Mouse (Mus musculus) ES-E14 (cell line): ENCODE data around the gene Pcgf3. TPM values are rescaled to one million over a fixed set of nuclear protein-coding genes. Genes with fewer than 3 reads are reported as not detected.

Source experiments
- DNase-seq: peaks from one replicate; pipeline ENCODE4 v3.0.0-alpha.2; 2013; ENCODE audit warnings: low read depth, low spot score
- H3K27ac ChIP-seq: 2 replicates; pipeline ENCODE4 v1.5.1; 2012; ENCODE audit warnings: low read depth, mild to moderate bottlenecking, low read length, moderate library complexity, mixed read lengths; ENCODE audit not compliant: poor library complexity, insufficient read depth, severe bottlenecking
- H3K36me3 ChIP-seq: 2 replicates; pipeline ENCODE4 v1.6.1; 2012; ENCODE audit warnings: mild to moderate bottlenecking, low read length, moderate library complexity, mixed read lengths; ENCODE audit not compliant: control insufficient read depth, poor library complexity, insufficient read depth, severe bottlenecking
- H3K4me1 ChIP-seq, 2 experiments: fragments of 150-350 bp in 1 of 2; sonication (generic) in 1 of 2; 2 replicates each; pipeline ENCODE4 v1.6.1; 2012; ENCODE audit warnings: low read length in 2 of 2, mild to moderate bottlenecking in 1 of 2, mixed read lengths in 1 of 2; ENCODE audit not compliant: control insufficient read depth in 2 of 2, insufficient read depth in 2 of 2, poor library complexity in 1 of 2
- H3K4me3 ChIP-seq, 2 experiments: fragments of 150-350 bp in 1 of 2; sonication (generic) in 1 of 2; 2 replicates each; pipeline ENCODE4 v1.5.1; 2012; ENCODE audit warnings: low read length in 2 of 2, low read depth in 1 of 2, mild to moderate bottlenecking in 1 of 2, mixed read lengths in 1 of 2; ENCODE audit not compliant: insufficient read depth in 1 of 2, poor library complexity in 1 of 2, severe bottlenecking in 1 of 2
- H3K9ac ChIP-seq: 2 replicates; pipeline ENCODE4 v1.6.1; 2012; ENCODE audit warnings: low read depth, mild to moderate bottlenecking, low read length, mixed read lengths; ENCODE audit not compliant: poor library complexity, insufficient read depth, severe bottlenecking
- H3K9me3 ChIP-seq: fragments of 150-350 bp; sonication (generic); 2 replicates; pipeline ENCODE4 v1.6.1; 2012; ENCODE audit warnings: low read depth, mild to moderate bottlenecking, low read length; ENCODE audit not compliant: control insufficient read depth, insufficient read depth
- CHD2 ChIP-seq: IDR thresholded peaks from 2 replicates; pipeline ENCODE4 v1.6.1; 2014; ENCODE audit warnings: mild to moderate bottlenecking, low read depth, low read length, inconsistent platforms
- HCFC1 ChIP-seq: IDR thresholded peaks from 2 replicates; pipeline ENCODE4 v1.6.1; 2012; ENCODE audit warnings: low read length, inconsistent platforms, borderline replicate concordance; ENCODE audit not compliant: insufficient read depth
- MAFK ChIP-seq: IDR thresholded peaks from 2 replicates; pipeline ENCODE4 v1.6.1; 2014; ENCODE audit warnings: mild to moderate bottlenecking, low read depth, low read length, inconsistent platforms; ENCODE audit not compliant: insufficient read depth
- ZC3H11A ChIP-seq: IDR thresholded peaks from 2 replicates; pipeline ENCODE4 v1.6.1; 2012; ENCODE audit warnings: low read depth, mild to moderate bottlenecking, inconsistent platforms, low read length, borderline replicate concordance
- ZNF384 ChIP-seq: IDR thresholded peaks from 2 replicates; pipeline ENCODE4 v1.6.1; 2012; ENCODE audit warnings: low read depth, low read length, inconsistent platforms
- in situ Hi-C, 2 experiments: fragments of 600-800 bp; cut with MboI; formaldehyde crosslinking; loops; one replicate each; pipeline ENCODE4 v1.15.1; 2025; ENCODE audit warnings: low sequenced_read_pairs in 2 of 2, inconsistent platforms in 1 of 2; ENCODE audit not compliant: unreplicated experiment in 2 of 2
- total RNA-seq: library from RNA; depleted of rRNA; stranded (reverse); fragments of 300-350 nt; gene quantifications from 2 replicates; pipeline ENCODE4 v1.2.3, GENCODE M21; 2012

Gene Pcgf3
- total RNA-seq, 1 experiment = 29.1 TPM

DNA sequence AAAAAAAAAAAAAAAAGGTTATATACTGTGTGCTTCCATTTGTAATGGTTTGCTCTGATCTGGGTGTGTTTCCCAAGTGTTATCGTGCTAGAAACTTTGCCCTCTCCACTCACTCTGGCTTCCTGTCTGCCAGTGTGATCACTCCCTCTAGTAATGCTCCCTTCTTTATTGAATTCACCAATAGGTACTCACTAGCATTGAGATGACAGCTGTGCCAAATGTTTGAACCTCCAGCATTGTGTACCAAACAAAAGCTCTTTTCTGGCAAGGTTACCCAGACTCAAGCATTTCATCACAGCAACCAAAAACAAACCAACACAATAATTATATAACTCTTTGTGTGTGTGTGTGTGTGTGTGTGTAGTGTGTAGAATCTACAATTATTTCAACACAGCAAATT lies 9.4 kb upstream of the Pcgf3 start:
- no peak for DNase-seq
- Histone ChIP-seq H3K4me3 (no peak overlapping the region), H3K9me3 (no peaks in the 10 kb centered on the region), H3K36me3 (no peaks in the 10 kb centered on the region), H3K27ac (no peak overlapping the region), H3K4me1 (peaks cover 2 to 6% of the 10 kb centered on the region in 2 experiments; a peak in 1 of 4 replicates), H3K9ac (no peak overlapping the region)
- in situ Hi-C loops = no loop called here
- TF ChIP-seq MAFK = no peak
- no peak for TF ChIP-seq CHD2
- no peak for TF ChIP-seq ZC3H11A
- TF ChIP-seq ZNF384 = no peak
- TF ChIP-seq HCFC1 = no peak

DNA sequence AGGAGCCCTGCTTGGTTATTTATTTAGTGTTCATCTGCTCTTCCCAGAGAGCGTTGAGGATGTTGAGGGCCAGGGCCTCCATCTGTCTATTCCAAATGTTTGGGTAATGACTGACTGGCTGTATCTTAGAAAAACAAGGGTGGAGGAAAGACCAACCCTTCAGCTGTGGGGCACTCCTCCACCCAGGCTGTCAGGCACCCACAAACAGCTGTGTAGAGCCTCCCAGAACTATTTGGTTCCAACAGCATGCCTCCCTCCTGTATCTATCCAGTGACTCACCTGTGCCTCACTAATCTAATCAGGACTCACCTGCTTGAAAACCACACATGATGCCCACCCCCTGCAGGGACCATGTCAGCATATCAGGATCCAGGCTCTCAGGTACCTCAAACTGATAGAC lies 8.6 kb upstream of the Pcgf3 start:
- H3K4me1 ChIP-seq = peaks cover 2 to 6% of the 10 kb centered on the region in 2 experiments; a peak in 1 of 4 replicates
- in situ Hi-C loops = no loop called here
- H3K27ac ChIP-seq = no peak overlapping the region
- TF ChIP-seq ZNF384 (no peak), MAFK (no peak), HCFC1 (no peak), ZC3H11A (no peak)
- no peak overlapping the region for H3K4me3 ChIP-seq
- H3K9me3 ChIP-seq = no peaks in the 10 kb centered on the region
- DNase-seq = no peak
- H3K36me3 ChIP-seq = no peaks in the 10 kb centered on the region
- H3K9ac ChIP-seq = no peak overlapping the region

DNA sequence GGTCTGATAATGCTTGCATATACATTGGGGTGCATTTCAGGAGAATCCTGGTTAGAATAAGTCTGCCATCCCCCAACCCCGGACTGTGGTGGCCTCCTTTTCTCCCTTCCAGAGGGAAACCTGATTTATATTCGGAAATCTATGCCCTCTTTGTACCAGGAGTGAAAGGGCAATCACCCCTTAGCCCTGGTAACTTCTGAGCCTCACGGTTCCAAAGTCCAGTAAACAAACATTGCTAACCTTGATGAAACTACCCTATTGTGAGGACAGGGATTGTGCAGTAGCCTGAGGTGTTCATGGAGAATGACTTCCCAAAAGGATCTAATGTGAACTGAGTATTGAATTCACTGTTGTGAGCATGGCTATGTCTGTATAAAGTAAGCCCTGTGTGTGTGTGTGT lies 6.9 kb upstream of the Pcgf3 start:
- Histone ChIP-seq H3K36me3 (no peaks in the 10 kb centered on the region), H3K4me3 (no peak overlapping the region), H3K9me3 (no peaks in the 10 kb centered on the region), H3K4me1 (peaks cover 0 to 2% of the 10 kb centered on the region in 2 experiments; a peak in 1 of 4 replicates), H3K27ac (no peak overlapping the region), H3K9ac (no peak overlapping the region)
- in situ Hi-C loops = no loop called here
- no peak for TF ChIP-seq HCFC1
- TF ChIP-seq ZC3H11A = no peak
- no peak for TF ChIP-seq CHD2
- TF ChIP-seq MAFK = no peak
- TF ChIP-seq ZNF384 = no peak
- no peak for DNase-seq

DNA sequence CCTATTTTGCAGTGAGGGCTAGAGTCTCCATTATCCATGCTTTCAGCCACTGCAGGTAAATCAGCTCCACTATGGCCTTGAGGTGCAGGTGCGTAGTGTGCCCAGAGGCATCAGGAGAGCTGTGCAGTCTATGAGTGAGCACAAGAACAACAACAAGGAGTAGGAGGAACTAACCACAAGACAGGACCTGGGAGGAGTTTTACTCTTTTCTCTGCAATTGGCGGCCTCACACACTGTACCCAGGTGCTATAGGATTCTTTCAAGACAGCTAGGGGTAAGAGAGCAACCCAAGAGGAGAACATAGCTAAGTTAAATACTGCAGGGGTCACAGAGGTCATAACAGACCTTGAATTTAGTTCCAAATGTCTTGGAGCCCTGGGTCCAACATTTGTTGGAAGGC lies 2.3 kb upstream of the Pcgf3 start:
- Histone ChIP-seq H3K27ac (no peak overlapping the region), H3K9ac (no peak overlapping the region), H3K4me3 (no peak overlapping the region), H3K36me3 (no peaks in the 10 kb centered on the region), H3K4me1 (peaks cover 0 to 7% of the 10 kb centered on the region in 2 experiments; a peak in 1 of 4 replicates), H3K9me3 (no peaks in the 10 kb centered on the region)
- DNase-seq = no peak
- in situ Hi-C loops = no loop called here
- TF ChIP-seq ZNF384 (no peak), ZC3H11A (no peak), HCFC1 (no peak), CHD2 (no peak), MAFK (no peak)

DNA sequence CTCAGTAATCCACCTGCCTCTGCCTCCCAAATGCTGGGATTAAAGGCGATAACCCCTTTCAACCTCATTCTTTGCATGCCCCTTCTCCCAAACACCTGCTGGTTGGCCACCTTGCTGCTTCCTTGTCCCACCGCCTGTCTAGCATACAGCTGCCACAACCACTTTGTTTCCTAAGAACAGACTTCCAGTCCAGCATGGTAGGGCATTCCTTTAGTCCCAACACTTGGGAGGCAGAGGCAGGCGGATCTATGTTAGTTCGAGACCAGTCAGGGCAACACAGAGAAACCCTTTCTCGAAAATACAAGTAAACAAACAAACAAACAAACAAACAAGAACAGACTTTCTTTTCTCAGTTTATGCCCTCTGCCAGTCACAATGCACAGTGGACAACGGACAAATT lies 571 bp upstream of the Pcgf3 start:
- in situ Hi-C loops = no loop called here
- DNase-seq = no peak
- Histone ChIP-seq H3K4me3 (peak overlapping the region; percentile 16 to 98), H3K9ac (peak overlapping the region; percentile 33; the same call in 1 of the 2 replicates), H3K36me3 (no peaks in the 10 kb centered on the region), H3K4me1 (peaks cover 0 to 7% of the 10 kb centered on the region in 2 experiments; a peak in 1 of 4 replicates), H3K9me3 (no peaks in the 10 kb centered on the region), H3K27ac (no peak overlapping the region)
- no peak for TF ChIP-seq MAFK
- no peak for TF ChIP-seq CHD2
- no peak for TF ChIP-seq ZC3H11A
